Mouse (Mus musculus) neural tube, embryonic 14.5 days (tissue): ENCODE measurements at regions not wholly inside any gene's neighbourhood (a gene's known extent, or its start where the extent isn't known, plus 50 kb on each side); places are given as distances from the start of the nearest gene placed in this dataset.

ENCODE experiments used
- ATAC-seq: fragments of 200-750 bp; cut with Nextera tagmentation; 2 replicates; pipeline ENCODE4 v1.8.0; 2017; ENCODE audit warnings: low read depth, mild to moderate bottlenecking, moderate TSS enrichment, moderate library complexity
- H3K27ac ChIP-seq: fragments of 300-500 bp; sonication (generic); 2 replicates; pipeline ENCODE4 v1.5.1; 2014; ENCODE audit warnings: low read depth, mild to moderate bottlenecking, control low read depth, low read length, moderate library complexity, mixed read lengths
- H3K27me3 ChIP-seq: fragments of 300-500 bp; sonication (generic); 2 replicates; pipeline ENCODE4 v1.6.1; 2014; ENCODE audit warnings: low read length; ENCODE audit not compliant: control insufficient read depth, insufficient read depth
- H3K36me3 ChIP-seq: fragments of 300-500 bp; sonication (generic); 2 replicates; pipeline ENCODE4 v1.6.1; 2014; ENCODE audit warnings: low read length, mixed read lengths; ENCODE audit not compliant: control insufficient read depth, insufficient read depth
- H3K4me1 ChIP-seq: fragments of 300-500 bp; sonication (generic); 2 replicates; pipeline ENCODE4 v1.6.1; 2014; ENCODE audit warnings: low read length; ENCODE audit not compliant: control insufficient read depth, insufficient read depth
- H3K4me2 ChIP-seq: fragments of 300-500 bp; sonication (generic); 2 replicates; pipeline ENCODE4 v1.6.1; 2014; ENCODE audit warnings: mild to moderate bottlenecking, low read depth, low read length, control low read depth
- H3K4me3 ChIP-seq: fragments of 300-500 bp; sonication (generic); 2 replicates; pipeline ENCODE4 v1.5.1; 2014; ENCODE audit warnings: low read depth, low read length, control low read depth, mixed read lengths
- H3K9ac ChIP-seq: fragments of 300-500 bp; sonication (generic); replicated peaks from 2 replicates; pipeline ENCODE4 v1.6.1; 2014; ENCODE audit warnings: low read depth, mild to moderate bottlenecking, control low read depth, low read length, mixed read lengths
- H3K9me3 ChIP-seq: fragments of 300-500 bp; sonication (generic); 2 replicates; pipeline ENCODE4 v1.6.1; 2016; ENCODE audit warnings: low read length; ENCODE audit not compliant: control insufficient read depth
- WGBS: fragments of 180-500 bp; shearing (Covaris S2); extraction: QIAGEN DNeasy Blood & Tissue Kit; methylation state at CpG from one replicate; pipeline ENCODE4 v1.1.7; 2014; 5-methylcytosine and 5-hydroxymethylcytosine counted together

GRCm38 (mm10) chr19:60408436-60408835 lies 59.7 kb downstream of the Prlhr start:
- H3K4me2 ChIP-seq, result no peak overlapping the region
- no peak overlapping the region for H3K9ac ChIP-seq
- H3K4me1 ChIP-seq, result no peaks in the 10 kb centered on the region
- no peak overlapping the region for H3K27ac ChIP-seq
- H3K9me3 ChIP-seq, result no peaks in the 10 kb centered on the region
- WGBS, result 91% methylated on average over 3 of the region's 3 CpGs
- no peak overlapping the region for H3K4me3 ChIP-seq
- ATAC-seq, result no peak
- H3K27me3 ChIP-seq, result no peaks in the 10 kb centered on the region
- no peaks in the 10 kb centered on the region for H3K36me3 ChIP-seq

- H3K4me2 ChIP-seq, result no peak overlapping the region
- no peak overlapping the region for H3K4me3 ChIP-seq
- no peak for ATAC-seq
- no peaks in the 10 kb centered on the region for H3K4me1 ChIP-seq
- no peak overlapping the region for H3K27ac ChIP-seq
- H3K36me3 ChIP-seq, result no peaks in the 10 kb centered on the region
- no peak overlapping the region for H3K9ac ChIP-seq
- no peaks in the 10 kb centered on the region for H3K9me3 ChIP-seq
- WGBS, result 87% methylated on average over 3 of the region's 3 CpGs
- H3K27me3 ChIP-seq, result no peaks in the 10 kb centered on the region
These were observed 68.7 kb downstream of the Prlhr start for GRCm38 (mm10) chr19:60399425-60399824.

GRCm38 (mm10) chr19:60397666-60398065 lies 70.4 kb downstream of the Prlhr start:
- Histone ChIP-seq H3K9ac (no peak overlapping the region), H3K4me2 (no peak overlapping the region), H3K27ac (no peak overlapping the region), H3K27me3 (no peaks in the 10 kb centered on the region), H3K9me3 (no peaks in the 10 kb centered on the region), H3K36me3 (no peaks in the 10 kb centered on the region), H3K4me3 (no peak overlapping the region), H3K4me1 (no peaks in the 10 kb centered on the region)
- ATAC-seq, result no peak
- WGBS, result 62% methylated on average over 1 of the region's 1 CpGs

- H3K36me3 ChIP-seq, result no peaks in the 10 kb centered on the region
- no peaks in the 10 kb centered on the region for H3K27me3 ChIP-seq
- no peak overlapping the region for H3K27ac ChIP-seq
- H3K4me2 ChIP-seq, result no peak overlapping the region
- H3K4me1 ChIP-seq, result no peaks in the 10 kb centered on the region
- no peak for ATAC-seq
- WGBS, result 87% methylated on average over 5 of the region's 5 CpGs
- no peak overlapping the region for H3K4me3 ChIP-seq
- no peak overlapping the region for H3K9ac ChIP-seq
- no peaks in the 10 kb centered on the region for H3K9me3 ChIP-seq
These were observed 71.5 kb downstream of the Prlhr start for GRCm38 (mm10) chr19:60396604-60397003.

GRCm38 (mm10) chr19:60386563-60387241 lies 81.4 kb downstream of the Prlhr start:
- Histone ChIP-seq H3K9me3 (no peaks in the 10 kb centered on the region), H3K4me2 (no peak overlapping the region), H3K9ac (no peak overlapping the region), H3K4me3 (no peak overlapping the region), H3K4me1 (no peaks in the 10 kb centered on the region), H3K27me3 (no peaks in the 10 kb centered on the region), H3K36me3 (no peaks in the 10 kb centered on the region), H3K27ac (no peak overlapping the region)
- no peak for ATAC-seq
- 77% methylated on average over 3 of the region's 3 CpGs for WGBS

- ATAC-seq, result no peak
- H3K27ac ChIP-seq, result no peak overlapping the region
These were observed 83.4 kb downstream of the Prlhr start for GRCm38 (mm10) chr19:60384721-60385120.

GRCm38 (mm10) chr19:60382661-60383060 lies 85.4 kb downstream of the Prlhr start:
- Histone ChIP-seq H3K4me3 (no peak overlapping the region), H3K9me3 (no peaks in the 10 kb centered on the region), H3K9ac (no peak overlapping the region), H3K36me3 (no peaks in the 10 kb centered on the region), H3K4me2 (no peak overlapping the region), H3K27ac (no peak overlapping the region), H3K4me1 (no peaks in the 10 kb centered on the region), H3K27me3 (no peaks in the 10 kb centered on the region)
- no peak for ATAC-seq

More at GRCm38 (mm10) chr19:60384721-60385120, 83.4 kb downstream of the Prlhr start:
- no peak overlapping the region for H3K4me2 ChIP-seq
- no peaks in the 10 kb centered on the region for H3K9me3 ChIP-seq
- H3K4me3 ChIP-seq, result no peak overlapping the region
- no peaks in the 10 kb centered on the region for H3K27me3 ChIP-seq
- H3K4me1 ChIP-seq, result no peaks in the 10 kb centered on the region
- no peaks in the 10 kb centered on the region for H3K36me3 ChIP-seq
- no peak overlapping the region for H3K9ac ChIP-seq
- WGBS, result 67% methylated on average over 5 of the region's 5 CpGs

GRCm38 (mm10) chr19:60379030-60379605 lies 89.0 kb downstream of the Prlhr start:
- H3K27me3 ChIP-seq, result no peaks in the 10 kb centered on the region
- no peak overlapping the region for H3K4me2 ChIP-seq
- 84% methylated on average over 2 of the region's 2 CpGs for WGBS
- no peaks in the 10 kb centered on the region for H3K36me3 ChIP-seq
- no peak overlapping the region for H3K9ac ChIP-seq
- H3K27ac ChIP-seq, result no peak overlapping the region
- no peaks in the 10 kb centered on the region for H3K4me1 ChIP-seq
- no peak for ATAC-seq
- H3K4me3 ChIP-seq, result no peak overlapping the region
- no peaks in the 10 kb centered on the region for H3K9me3 ChIP-seq

GRCm38 (mm10) chr19:60363988-60364599 lies 104.0 kb downstream of the Prlhr start:
- H3K9me3 ChIP-seq, result no peaks in the 10 kb centered on the region
- no peaks in the 10 kb centered on the region for H3K36me3 ChIP-seq
- H3K4me1 ChIP-seq, result no peaks in the 10 kb centered on the region
- 46% methylated on average over 4 of the region's 4 CpGs for WGBS
- H3K27ac ChIP-seq, result no peak overlapping the region
- H3K4me3 ChIP-seq, result no peak overlapping the region
- ATAC-seq, result no peak
- H3K9ac ChIP-seq, result no peak overlapping the region
- no peak overlapping the region for H3K4me2 ChIP-seq
- H3K27me3 ChIP-seq, result no peaks in the 10 kb centered on the region
